Mouse (Mus musculus): ENCODE data around the gene Jag1. TPM values are rescaled to one million over a fixed set of nuclear protein-coding genes. Genes with fewer than 3 reads are reported as not detected.
A peak's percentile ranks its signal among the peaks of the same experiment; 100 is the strongest.

Gene Jag1
- polyA plus RNA-seq, 1 experiment from 2014 or later = 15.4 TPM

DNA sequence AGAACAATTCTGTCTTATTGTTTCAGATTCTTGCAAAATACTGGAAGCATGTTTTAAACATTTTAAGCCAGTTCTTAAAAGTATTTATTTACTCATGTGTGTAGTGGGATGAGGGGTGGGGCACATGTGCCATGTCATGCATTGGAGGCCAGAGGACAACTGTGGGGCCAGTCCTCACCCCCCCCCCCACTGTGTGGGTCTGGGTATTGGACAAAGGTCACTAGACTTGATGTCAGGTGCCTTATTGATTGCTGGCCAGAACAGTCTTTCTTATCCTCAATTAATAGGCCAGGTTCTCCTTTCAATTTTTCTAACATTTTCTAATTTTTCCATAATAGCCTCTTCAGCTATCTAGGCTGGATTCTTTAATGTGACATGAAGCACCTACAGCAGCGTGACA lies 21.6 kb upstream of the Jag1 start:
- 90% methylated on average over 1 of the region's 1 CpGs for WGBS
- Histone ChIP-seq H3K4me3 (ENCODE audit: low read depth, low read length) (no peak overlapping the region), H3K36me3 (ENCODE audit: insufficient read depth, low read length) (no peaks in the 10 kb centered on the region), H3K27me3 (replicated peaks; ENCODE audit: insufficient read depth, low read length) (no peaks in the 10 kb centered on the region), H3K27ac (ENCODE audit: low read length) (no peak overlapping the region), H3K9ac (replicated peaks; ENCODE audit: low read depth) (no peak overlapping the region), H3K9me3 (ENCODE audit: low read length) (no peaks in the 10 kb centered on the region), H3K4me1 (ENCODE audit: insufficient read depth, low read depth, low read length) (no peaks in the 10 kb centered on the region), H3K4me2 (replicated peaks; ENCODE audit: low read depth, low read length) (no peak overlapping the region)
- no peak for ATAC-seq
- no peak for DNase-seq (ENCODE audit: low spot score)
- TF ChIP-seq EP300 (IDR thresholded peaks at IDR 0.05) = no peak
- TF ChIP-seq CTCF (IDR thresholded peaks at IDR 0.05) = no peak

DNA sequence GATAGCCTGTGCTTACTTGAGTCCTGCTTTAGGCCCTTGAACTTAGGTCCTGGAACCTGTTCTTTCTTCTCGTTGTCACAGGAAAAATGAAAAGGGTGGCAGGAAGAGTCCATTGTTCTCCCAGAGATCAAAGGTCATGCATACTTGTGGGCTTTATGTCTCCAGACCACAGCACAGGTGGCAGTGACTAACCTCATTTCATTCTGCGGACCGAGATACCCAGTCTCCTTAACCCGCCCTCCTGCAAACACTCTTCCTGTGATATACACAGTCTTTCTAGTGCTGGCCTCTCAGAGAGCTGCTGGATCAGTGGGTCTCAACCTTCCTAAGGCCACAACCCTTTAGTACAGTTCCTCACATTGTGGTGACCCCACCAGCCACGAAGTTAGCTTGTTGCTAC lies 17.6 kb upstream of the Jag1 start:
- no peak for ATAC-seq
- WGBS = 42% methylated on average over 5 of the region's 5 CpGs

DNA sequence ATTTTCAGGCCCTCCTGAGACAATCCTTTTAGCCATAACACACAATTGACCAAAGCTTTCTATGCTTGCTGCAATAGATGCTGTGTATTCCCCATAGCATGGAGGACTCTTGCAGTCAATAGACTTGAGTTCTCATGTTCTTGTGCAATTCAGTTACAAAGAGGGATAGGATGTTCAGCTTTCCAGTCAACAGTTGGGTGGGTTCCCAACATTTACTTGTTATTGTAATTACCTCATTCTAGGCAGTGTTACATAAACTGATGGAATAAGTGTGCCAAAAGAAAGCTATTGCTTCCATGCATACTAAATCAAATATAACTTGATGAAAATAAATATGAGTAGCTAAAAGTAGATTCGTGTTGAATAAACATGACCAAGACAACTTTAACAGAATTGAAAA lies 8.4 kb upstream of the Jag1 start:
- WGBS = 43% methylated on average over 1 of the region's 1 CpGs
- DNase-seq (ENCODE audit: low spot score) (no peak), ATAC-seq (no peak)
- TF ChIP-seq EP300 (IDR thresholded peaks at IDR 0.05) (no peak), CTCF (IDR thresholded peaks at IDR 0.05) (no peak)
- Histone ChIP-seq H3K4me3 (ENCODE audit: low read depth, low read length) (no peak overlapping the region), H3K4me1 (ENCODE audit: insufficient read depth, low read depth, low read length) (no peaks in the 10 kb centered on the region), H3K4me2 (replicated peaks; ENCODE audit: low read depth, low read length) (no peak overlapping the region), H3K9ac (replicated peaks; ENCODE audit: low read depth) (no peak overlapping the region), H3K36me3 (ENCODE audit: insufficient read depth, low read length) (no peaks in the 10 kb centered on the region), H3K27ac (ENCODE audit: low read length) (no peak overlapping the region), H3K9me3 (ENCODE audit: low read length) (no peaks in the 10 kb centered on the region), H3K27me3 (replicated peaks; ENCODE audit: insufficient read depth, low read length) (no peaks in the 10 kb centered on the region)

More for the DNA sequence above, 17.6 kb upstream of the Jag1 start:
- no peak overlapping the region for H3K27ac ChIP-seq (ENCODE audit: low read length)
- H3K36me3 ChIP-seq (ENCODE audit: insufficient read depth, low read length) = no peaks in the 10 kb centered on the region
- H3K27me3 ChIP-seq (replicated peaks; ENCODE audit: insufficient read depth, low read length) = no peaks in the 10 kb centered on the region
- TF ChIP-seq EP300 (IDR thresholded peaks at IDR 0.05) = no peak
- no peak for TF ChIP-seq CTCF (IDR thresholded peaks at IDR 0.05)
- no peak overlapping the region for H3K9ac ChIP-seq (replicated peaks; ENCODE audit: low read depth)
- no peak overlapping the region for H3K4me2 ChIP-seq (replicated peaks; ENCODE audit: low read depth, low read length)
- H3K4me3 ChIP-seq (ENCODE audit: low read depth, low read length) = no peak overlapping the region
- H3K9me3 ChIP-seq (ENCODE audit: low read length) = no peaks in the 10 kb centered on the region
- H3K4me1 ChIP-seq (ENCODE audit: insufficient read depth, low read depth, low read length) = no peaks in the 10 kb centered on the region
- DNase-seq (ENCODE audit: low spot score) = peak; percentile 43

DNA sequence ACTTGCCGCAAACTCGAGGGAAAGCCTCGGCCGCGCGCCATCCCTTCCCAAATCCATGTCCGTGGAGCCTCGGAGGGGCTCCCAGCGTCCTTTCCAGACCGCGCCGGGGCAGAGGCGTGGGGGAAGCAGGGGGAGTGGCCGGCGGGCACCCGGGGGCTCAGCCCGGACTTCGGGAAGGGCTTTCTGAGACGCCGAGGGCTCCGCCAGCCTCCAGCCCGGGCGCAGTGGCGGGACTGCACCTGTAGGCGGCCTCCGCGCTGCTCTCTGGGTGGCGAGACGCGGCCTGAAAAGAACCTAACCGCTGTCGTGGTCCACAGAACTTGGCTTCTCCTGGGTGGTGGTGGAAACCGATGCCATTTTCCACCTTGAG lies 862 bp upstream of the Jag1 start:
- Histone ChIP-seq H3K4me3 (ENCODE audit: low read depth, low read length) (peak overlapping the region; percentile 83), H3K27ac (ENCODE audit: low read length) (peak overlapping the region; percentile 98), H3K4me1 (ENCODE audit: insufficient read depth, low read depth, low read length) (no peaks in the 10 kb centered on the region; the same call in 1 of the 2 replicates), H3K4me2 (replicated peaks; ENCODE audit: low read depth, low read length) (peak overlapping the region; percentile 93), H3K36me3 (ENCODE audit: insufficient read depth, low read length) (no peaks in the 10 kb centered on the region), H3K9ac (replicated peaks; ENCODE audit: low read depth) (peak overlapping the region; percentile 70), H3K27me3 (replicated peaks; ENCODE audit: insufficient read depth, low read length) (no peaks in the 10 kb centered on the region), H3K9me3 (ENCODE audit: low read length) (no peaks in the 10 kb centered on the region)
- 1% methylated on average over 33 of the region's 33 CpGs for WGBS
- DNase-seq (ENCODE audit: low spot score) (peak; percentile 89), ATAC-seq (peak; percentile 72)
- TF ChIP-seq EP300 (IDR thresholded peaks at IDR 0.05) (no peak), CTCF (IDR thresholded peaks at IDR 0.05) (peak; percentile 94)

DNA sequence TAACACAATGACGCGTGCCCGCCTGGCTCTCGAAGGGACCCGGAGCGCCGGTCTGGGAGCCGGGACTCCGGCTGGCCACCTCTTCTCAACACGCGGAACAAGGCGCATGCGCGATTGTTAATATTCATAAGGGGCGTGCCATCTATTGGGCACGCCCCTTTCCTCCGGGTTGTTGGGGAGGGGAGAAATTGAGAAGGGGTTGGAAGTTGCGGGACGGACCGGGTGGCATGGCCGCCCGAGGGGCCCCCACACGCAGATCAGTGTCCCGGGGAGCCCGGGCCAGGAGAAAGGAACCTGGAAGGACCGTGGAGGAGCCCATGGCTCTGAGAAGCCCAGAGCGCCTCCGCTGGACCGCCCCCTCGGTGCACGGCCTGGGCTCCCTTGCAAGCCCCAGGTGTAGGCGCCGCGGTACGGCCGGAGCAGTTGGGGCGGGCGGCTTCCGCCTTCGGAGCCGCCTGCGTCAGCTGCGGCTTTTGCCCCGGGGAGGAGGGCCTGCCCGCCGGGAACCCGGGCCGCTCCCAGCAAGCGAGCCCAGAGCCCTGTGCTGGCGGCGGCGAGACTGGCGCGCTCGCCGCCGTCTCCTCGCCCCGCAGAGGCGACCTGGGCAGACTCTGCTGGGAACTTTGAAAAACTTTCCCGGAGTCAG lies 354 bp upstream of the Jag1 start:
- WGBS = 1% methylated on average over 58 of the region's 61 CpGs
- no peaks in the 10 kb centered on the region; the same call in 1 of the 2 replicates for H3K4me1 ChIP-seq (ENCODE audit: insufficient read depth, low read depth, low read length)
- peak overlapping the region; percentile 83 for H3K4me3 ChIP-seq (ENCODE audit: low read depth, low read length)
- peak overlapping the region; percentile 98 for H3K27ac ChIP-seq (ENCODE audit: low read length)
- no peaks in the 10 kb centered on the region for H3K9me3 ChIP-seq (ENCODE audit: low read length)
- DNase-seq (ENCODE audit: low spot score) (peak; percentile 98), ATAC-seq (peak; percentile 80)
- no peaks in the 10 kb centered on the region for H3K27me3 ChIP-seq (replicated peaks; ENCODE audit: insufficient read depth, low read length)
- H3K9ac ChIP-seq (replicated peaks; ENCODE audit: low read depth) = peak overlapping the region; percentile 70
- no peak; the same call in 1 of the 2 replicates for TF ChIP-seq CTCF (IDR thresholded peaks at IDR 0.05)
- no peak for TF ChIP-seq EP300 (IDR thresholded peaks at IDR 0.05)
- H3K4me2 ChIP-seq (replicated peaks; ENCODE audit: low read depth, low read length) = peak overlapping the region; percentile 93
- H3K36me3 ChIP-seq (ENCODE audit: insufficient read depth, low read length) = no peaks in the 10 kb centered on the region

DNA sequence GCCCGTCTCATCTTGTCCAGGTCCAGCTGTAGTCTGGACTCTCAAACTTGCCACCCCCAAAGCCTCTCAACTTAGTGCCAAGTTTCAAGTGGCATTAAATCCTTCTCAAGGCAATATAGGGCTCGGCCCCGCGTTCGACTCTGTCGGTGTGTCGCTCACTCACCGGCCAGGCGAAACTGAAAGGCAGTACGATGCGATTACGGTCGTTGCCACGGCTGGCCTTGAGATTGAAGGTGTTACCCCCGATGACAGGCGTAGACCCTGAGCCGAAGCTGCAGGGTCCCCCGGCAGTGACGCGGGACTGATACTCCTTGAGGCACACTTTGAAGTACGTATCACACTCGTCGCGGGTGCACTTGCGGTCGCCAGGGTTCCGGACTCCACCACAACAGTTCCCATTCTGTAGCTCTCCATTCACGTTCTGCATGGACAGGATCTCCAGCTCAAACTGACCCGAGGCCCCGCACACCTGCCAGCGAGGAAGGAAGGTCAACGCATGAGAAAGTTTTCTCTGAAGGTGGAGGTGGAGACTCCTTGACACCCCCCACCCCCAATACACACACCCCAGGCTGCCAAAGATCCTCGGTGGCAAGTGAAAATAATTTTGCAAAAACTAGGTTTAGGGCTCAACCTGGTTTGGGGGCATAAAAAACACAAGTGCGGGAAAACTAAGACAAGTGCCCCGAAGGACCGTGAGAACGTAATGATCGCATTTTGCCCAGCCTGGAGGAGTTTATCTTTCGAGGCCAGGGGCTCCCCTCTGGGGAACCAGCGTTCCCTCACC lies 1.0 kb downstream of the Jag1 start:
- WGBS = under 1% methylated on average over 40 of the region's 40 CpGs
- H3K27ac ChIP-seq (ENCODE audit: low read length) = peak overlapping the region; percentile 98
- H3K9me3 ChIP-seq (ENCODE audit: low read length) = no peaks in the 10 kb centered on the region
- no peaks in the 10 kb centered on the region for H3K36me3 ChIP-seq (ENCODE audit: insufficient read depth, low read length)
- ATAC-seq (no peak), DNase-seq (ENCODE audit: low spot score) (peak; percentile 51)
- TF ChIP-seq CTCF (IDR thresholded peaks at IDR 0.05) (no peak), EP300 (IDR thresholded peaks at IDR 0.05) (no peak)
- no peaks in the 10 kb centered on the region; the same call in 1 of the 2 replicates for H3K4me1 ChIP-seq (ENCODE audit: insufficient read depth, low read depth, low read length)
- peak overlapping the region; percentile 83 for H3K4me3 ChIP-seq (ENCODE audit: low read depth, low read length)
- peak overlapping the region; percentile 70 for H3K9ac ChIP-seq (replicated peaks; ENCODE audit: low read depth)
- peak overlapping the region; percentile 93 for H3K4me2 ChIP-seq (replicated peaks; ENCODE audit: low read depth, low read length)
- no peaks in the 10 kb centered on the region for H3K27me3 ChIP-seq (replicated peaks; ENCODE audit: insufficient read depth, low read length)
